Mouse (Mus musculus): ENCODE results near the gene Psd4. TPM values are rescaled to one million over a fixed set of nuclear protein-coding genes. Genes with fewer than 3 reads are reported as not detected.

Gene Psd4
- total and polyA plus RNA-seq, 3 experiments = 54.8 to 66.8 (median 55.0) TPM

DNA sequence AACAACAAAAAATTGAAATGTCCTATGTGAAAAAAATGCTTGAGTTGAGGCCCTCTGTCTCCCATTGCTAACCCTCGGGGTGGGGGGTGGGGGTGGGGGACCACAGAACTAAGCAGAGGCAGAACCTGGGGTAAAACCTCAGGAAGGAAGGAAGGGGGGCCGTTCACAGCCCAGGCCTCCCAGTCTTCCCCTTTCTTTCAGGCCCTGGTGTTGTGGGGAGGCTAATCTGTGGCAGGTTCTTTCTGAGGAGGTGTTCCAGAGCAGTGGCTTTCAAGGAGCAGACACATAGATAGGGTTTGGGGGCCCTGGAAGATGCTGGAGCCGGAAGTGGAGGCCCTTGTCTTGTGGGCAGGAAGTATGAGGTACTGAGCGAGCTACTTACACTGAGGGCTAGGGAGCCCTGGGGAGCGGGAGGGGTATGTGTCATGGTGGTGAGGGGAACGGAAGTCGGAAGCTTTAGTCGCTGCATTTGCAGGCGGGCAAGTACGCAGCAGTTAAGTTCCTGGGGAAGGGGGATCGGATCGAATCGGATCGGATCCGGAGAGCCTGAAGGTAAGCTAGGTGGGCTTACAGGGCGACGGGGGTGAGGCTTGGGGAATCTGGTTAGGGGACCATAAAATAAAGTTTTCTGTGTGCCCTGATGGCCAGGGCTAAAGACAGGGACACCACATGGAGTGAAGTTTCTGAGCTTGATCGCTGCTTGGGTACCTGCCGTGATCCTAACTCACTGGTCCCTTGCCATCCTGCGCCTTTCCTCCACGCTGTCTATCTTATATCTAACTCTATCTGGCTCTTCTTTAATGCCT, 19.0 kb downstream of the Psd4 start (continued):
- TF ChIP-seq ZKSCAN1 (IDR thresholded peaks at IDR 0.05; ENCODE audit: borderline replicate concordance, low read depth, low read length) (no peak), MAX (IDR thresholded peaks at IDR 0.05; ENCODE audit: low read length) (peak; percentile 64), USF2 (conservative IDR thresholded peaks at IDR 0.05; ENCODE audit: low read depth, low read length) (no peak), JUND (conservative IDR thresholded peaks at IDR 0.05; ENCODE audit: low read depth, low read length) (no peak), CTCF (conservative IDR thresholded peaks at IDR 0.05 in 1 of 2, IDR thresholded peaks at IDR 0.05 in 1 of 2; ENCODE audit: low read depth in 2 of 2, low read length in 2 of 2) (no peak)

DNA sequence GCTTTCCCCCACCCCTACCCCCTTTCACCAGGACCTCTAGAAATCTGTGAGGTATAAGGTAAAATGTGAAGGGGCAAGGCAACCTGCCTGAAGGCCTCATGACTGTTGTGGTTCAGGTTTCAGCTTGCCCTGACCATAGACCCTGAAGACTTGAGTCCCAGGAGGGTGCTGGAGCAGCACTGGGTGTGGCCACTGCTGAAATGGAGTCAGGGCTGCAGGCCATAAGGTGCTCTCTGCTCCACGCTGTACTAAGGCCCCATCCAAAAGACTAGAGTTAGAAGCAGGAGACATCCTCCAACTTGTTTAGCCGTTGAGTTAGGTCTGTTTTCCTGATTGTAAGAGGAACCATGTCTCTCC, 19.6 kb downstream of the Psd4 start:
- H3K27me3 ChIP-seq (replicated peaks) = no peaks in the 10 kb centered on the region
- peak overlapping the region; percentile 76 for H3K27ac ChIP-seq (ENCODE audit: insufficient read depth, low read depth)
- peak overlapping the region; percentile 98 for H3K4me2 ChIP-seq (ENCODE audit: insufficient read depth, low read depth, poor library complexity, severe bottlenecking)
- dilution Hi-C loops (cut with MboI; ENCODE audit: extremely low pct_ligation_motif_present, extremely low pct_unique_long_range_greater_than_20kb, low sequenced_read_pairs) = no loop called here
- H3K4me1 ChIP-seq (ENCODE audit: control insufficient read depth in 1 of 2, insufficient read depth in 2 of 2) = peaks cover 27 to 76% of the 10 kb centered on the region in 2 experiments
- H3K9ac ChIP-seq (ENCODE audit: insufficient read depth, low read depth) = peak overlapping the region; percentile 97
- peaks cover 62% of the 10 kb centered on the region for H3K79me2 ChIP-seq (replicated peaks; ENCODE audit: control insufficient read depth, extremely low read depth, insufficient read depth, poor library complexity, severe bottlenecking)
- TF ChIP-seq CHD1 (IDR thresholded peaks at IDR 0.05; ENCODE audit: low read depth, low read length) = peak; percentile 48; the same call in 1 of the 2 replicates
- TF ChIP-seq KAT2A (IDR thresholded peaks at IDR 0.05; ENCODE audit: insufficient replicate concordance, low read length) = no peak
- no peak for TF ChIP-seq JUND (conservative IDR thresholded peaks at IDR 0.05; ENCODE audit: low read depth, low read length)
- TF ChIP-seq ETS1 (conservative IDR thresholded peaks at IDR 0.05; ENCODE audit: low read depth, low read length) = peak; percentile 47; the same call in 1 of the 2 replicates
- TF ChIP-seq IRF4 (IDR thresholded peaks at IDR 0.05; ENCODE audit: low read depth, low read length) = 0 out of 2 replicates have a peak, but pooled peaks have one; percentile 9
- TF ChIP-seq TCF12 (IDR thresholded peaks at IDR 0.05; ENCODE audit: low read depth, low read length) = peak; percentile 55; the same call in 1 of the 2 replicates
- TF ChIP-seq MXI1 (IDR thresholded peaks at IDR 0.05; ENCODE audit: low read depth, low read length) = peak; percentile 14; the same call in 1 of the 2 replicates
- TF ChIP-seq MAX (IDR thresholded peaks at IDR 0.05; ENCODE audit: low read length) = peak; percentile 30; the same call in 1 of the 2 replicates
- in situ Hi-C loops (cut with MboI; ENCODE audit: low pct_ligation_motif_present, low pct_unique_long_range_greater_than_20kb, low sequenced_read_pairs) = no loop called here
- DNase-seq (ENCODE audit: extremely low read depth) = peak; percentile 59
- H3K36me3 ChIP-seq (replicated peaks in 1 of 2; ENCODE audit: control insufficient read depth in 1 of 2, insufficient read depth in 1 of 2, low read length in 1 of 2) = peaks cover 22 to 46% of the 10 kb centered on the region in 2 experiments
- H3K9me3 ChIP-seq (replicated peaks; ENCODE audit: low read length) = no peaks in the 10 kb centered on the region
- H3K4me3 ChIP-seq (replicated peaks in 1 of 3; ENCODE audit: low read depth in 2 of 3, low read length in 2 of 3, poor library complexity in 1 of 3) = peak overlapping the region; percentile 71 to 98 (median 94)

DNA sequence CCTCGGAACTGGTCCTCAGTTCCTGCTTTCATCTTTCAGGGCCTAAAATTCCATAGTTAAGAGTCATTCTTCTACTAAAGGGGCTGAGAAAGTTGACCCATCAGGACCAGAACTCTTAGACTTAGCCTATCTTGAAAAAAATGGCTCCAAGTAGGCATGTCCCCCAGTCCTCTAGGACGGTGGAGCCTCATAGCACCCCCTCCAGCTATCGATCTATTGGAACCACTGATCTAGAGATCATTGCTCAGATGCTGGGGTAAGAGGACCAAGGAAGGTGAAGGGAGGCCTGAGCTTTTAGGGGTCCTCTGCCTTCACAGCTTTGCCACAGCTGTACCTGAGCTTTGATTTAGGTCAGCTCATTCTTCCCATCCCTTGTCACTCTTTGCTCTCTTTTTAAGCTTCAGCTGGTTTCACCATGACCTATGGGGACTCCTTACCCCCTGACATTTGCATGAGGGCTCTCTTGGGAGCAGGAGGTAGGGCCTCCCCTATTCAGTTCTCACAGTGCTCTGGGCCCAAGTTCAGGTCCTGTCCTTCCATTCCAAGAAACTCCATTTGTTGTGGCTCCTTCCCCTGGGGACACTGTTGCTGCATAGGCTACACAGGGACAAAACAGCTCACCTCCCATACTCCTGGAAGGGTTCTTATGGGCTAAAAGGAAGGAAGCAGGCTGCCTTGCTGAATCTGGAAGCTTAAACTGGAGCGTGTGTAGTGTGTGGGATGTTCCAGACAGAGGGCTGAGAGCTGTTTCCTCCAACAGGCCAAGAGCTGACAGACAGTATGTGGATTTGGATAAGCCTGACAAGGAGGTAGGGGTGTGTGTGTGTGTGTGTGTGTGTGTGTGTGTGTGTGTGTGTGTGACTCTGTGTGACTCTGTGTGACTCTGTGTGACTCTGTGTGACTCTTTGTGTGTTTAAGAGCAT, 20.2 kb downstream of the Psd4 start:
- H3K27me3 ChIP-seq (replicated peaks) = no peaks in the 10 kb centered on the region
- H3K9me3 ChIP-seq (replicated peaks; ENCODE audit: low read length) = no peaks in the 10 kb centered on the region
- H3K4me1 ChIP-seq (ENCODE audit: control insufficient read depth in 1 of 2, insufficient read depth in 2 of 2) = peaks cover 25 to 78% of the 10 kb centered on the region in 2 experiments
- H3K79me2 ChIP-seq (replicated peaks; ENCODE audit: control insufficient read depth, extremely low read depth, insufficient read depth, poor library complexity, severe bottlenecking) = peaks cover 69% of the 10 kb centered on the region
- DNase-seq (ENCODE audit: extremely low read depth) = peak; percentile 78
- peaks cover 28 to 52% of the 10 kb centered on the region in 2 experiments for H3K36me3 ChIP-seq (replicated peaks in 1 of 2; ENCODE audit: control insufficient read depth in 1 of 2, insufficient read depth in 1 of 2, low read length in 1 of 2)
- in situ Hi-C loops (cut with MboI; ENCODE audit: low pct_ligation_motif_present, low pct_unique_long_range_greater_than_20kb, low sequenced_read_pairs) = no loop called here
- peak overlapping the region; percentile 97 for H3K9ac ChIP-seq (ENCODE audit: insufficient read depth, low read depth)
- peak overlapping the region; percentile 71 to 98 (median 94) for H3K4me3 ChIP-seq (replicated peaks in 1 of 3; ENCODE audit: low read depth in 2 of 3, low read length in 2 of 3, poor library complexity in 1 of 3)
- H3K4me2 ChIP-seq (ENCODE audit: insufficient read depth, low read depth, poor library complexity, severe bottlenecking) = peak overlapping the region; percentile 98
- H3K27ac ChIP-seq (ENCODE audit: insufficient read depth, low read depth) = peak overlapping the region; percentile 76
- dilution Hi-C loops (cut with MboI; ENCODE audit: extremely low pct_ligation_motif_present, extremely low pct_unique_long_range_greater_than_20kb, low sequenced_read_pairs) = no loop called here
- TF ChIP-seq JUN (IDR thresholded peaks at IDR 0.05; ENCODE audit: insufficient read depth, low read depth, low read length) = no peak
- no peak for TF ChIP-seq ZKSCAN1 (IDR thresholded peaks at IDR 0.05; ENCODE audit: borderline replicate concordance, low read depth, low read length)
- no peak for TF ChIP-seq RAD21 (IDR thresholded peaks at IDR 0.05; ENCODE audit: low read depth, low read length)
- TF ChIP-seq ZNF384 (IDR thresholded peaks at IDR 0.05; ENCODE audit: low read depth, low read length) = no peak
- no peak; the same call in 1 of the 2 replicates for TF ChIP-seq HCFC1 (IDR thresholded peaks at IDR 0.05; ENCODE audit: low read depth, low read length)
- TF ChIP-seq KAT2A (IDR thresholded peaks at IDR 0.05; ENCODE audit: insufficient replicate concordance, low read length) = peak; percentile 62; the same call in 1 of the 2 replicates
- TF ChIP-seq UBTF (IDR thresholded peaks at IDR 0.05; ENCODE audit: low read depth, low read length) = no peak
- TF ChIP-seq CHD1 (IDR thresholded peaks at IDR 0.05; ENCODE audit: low read depth, low read length) = peak; percentile 30; the same call in 1 of the 2 replicates
- peak; percentile 96 for TF ChIP-seq SIN3A (IDR thresholded peaks at IDR 0.05; ENCODE audit: low read length)
- TF ChIP-seq CTCF (conservative IDR thresholded peaks at IDR 0.05 in 1 of 2, IDR thresholded peaks at IDR 0.05 in 1 of 2; ENCODE audit: low read depth in 2 of 2, low read length in 2 of 2) = no peak
- peak; percentile 61; the same call in 1 of the 2 replicates for TF ChIP-seq TCF12 (IDR thresholded peaks at IDR 0.05; ENCODE audit: low read depth, low read length)
- peak; percentile 42; the same call in 1 of the 2 replicates for TF ChIP-seq ZMIZ1 (IDR thresholded peaks at IDR 0.05; ENCODE audit: low read depth, low read length)
- no peak for TF ChIP-seq USF2 (conservative IDR thresholded peaks at IDR 0.05; ENCODE audit: low read depth, low read length)
- 0 out of 2 replicates have a peak, but pooled peaks have one; percentile 21 for TF ChIP-seq POLR2AphosphoS2 (IDR thresholded peaks at IDR 0.05; ENCODE audit: low read depth, low read length)
- TF ChIP-seq BHLHE40 (IDR thresholded peaks at IDR 0.05; ENCODE audit: low read depth, low read length) = 0 out of 2 replicates have a peak, but pooled peaks have one; percentile 29
- no peak for TF ChIP-seq USF1 (IDR thresholded peaks at IDR 0.05; ENCODE audit: low read depth, low read length)
- TF ChIP-seq ELF1 (IDR thresholded peaks at IDR 0.05; ENCODE audit: low read depth, low read length) = 0 out of 2 replicates have a peak, but pooled peaks have one; percentile 17

Measured in CH12.LX (cell line).